Comparison of ENCODE assay signal across 17 mouse cellular contexts in the genomic region with DNA sequence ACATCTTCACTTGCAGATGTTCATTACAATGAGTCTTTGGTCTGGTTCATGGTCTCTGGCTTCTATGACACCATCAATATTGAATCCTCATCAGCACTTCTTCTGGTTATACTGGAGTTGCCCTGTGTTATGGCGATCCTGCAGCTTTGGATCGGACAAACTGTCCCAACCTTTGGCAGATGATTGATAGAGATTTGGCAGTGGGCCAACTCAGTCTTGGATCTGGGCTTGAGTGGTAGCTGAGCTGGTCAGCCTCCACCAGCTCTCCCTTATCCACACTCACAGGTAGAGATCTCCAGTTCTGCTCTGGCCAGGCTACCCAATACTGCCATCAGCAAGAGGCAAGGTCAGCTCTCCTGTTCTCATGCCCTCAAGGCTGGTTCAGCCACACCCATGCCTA.
DNase-seq lines count a peak whose midpoint lies in the region; ATAC-seq lines count a peak whose summit lies in the region.
"Had no signal": no experiment of that assay in that cellular context is flagged by ENCODE, and none has a peak within 500 bp of the region (broad histone marks: within the 10 kb centered on the region; RNA-seq: fewer than 3 reads in every experiment).

No protein-coding gene starts in this region.

- no peak overlapping the region for H3K4me3 ChIP-seq in kidney, embryonic 14.5 days (ENCODE audit: low read length)
- H3K4me3 ChIP-seq in intestine, embryonic 15.5 days (replicated peaks): no peak overlapping the region
- H3K4me3 ChIP-seq: heart, adult 2 months; heart, embryonic 15.5 days; hindbrain, embryonic 12.5 days; limb, embryonic 15.5 days; stomach, embryonic 15.5 days had no signal

- DNase-seq in adrenal gland, postnatal 14 days: peak; percentile 5
- no peak for DNase-seq in adrenal gland, adult 8-10 months
- DNase-seq in kidney, adult 18-20 months: peak; percentile 6
- DNase-seq in NIH3T3 (ENCODE audit: low read depth): peak; percentile 7
- DNase-seq in kidney, postnatal 14 days: peak; percentile 36
- no peak for DNase-seq in right cerebral cortex, postnatal 25 days
- DNase-seq: cerebellum, adult 8-10 months; gastrocnemius, postnatal 14 days; heart, adult 2 months; lung, embryonic 14.5 days; spleen, adult 18-20 months had no signal

- H3K27me3 ChIP-seq in kidney, embryonic 14.5 days (ENCODE audit: control insufficient read depth, insufficient read depth, low read length): no peaks in the 10 kb centered on the region
- no peaks in the 10 kb centered on the region for H3K27me3 ChIP-seq in intestine, embryonic 15.5 days (replicated peaks)
- H3K27me3 ChIP-seq: heart, embryonic 15.5 days; hindbrain, embryonic 12.5 days; limb, embryonic 15.5 days; stomach, embryonic 15.5 days had no signal

- H3K27ac ChIP-seq in kidney, embryonic 14.5 days (ENCODE audit: low read depth, low read length): no peak overlapping the region
- no peak overlapping the region for H3K27ac ChIP-seq in intestine, embryonic 15.5 days
- H3K27ac ChIP-seq: heart, adult 2 months; heart, embryonic 15.5 days; hindbrain, embryonic 12.5 days; limb, embryonic 15.5 days; stomach, embryonic 15.5 days had no signal

- H3K9ac ChIP-seq in kidney, embryonic 14.5 days (ENCODE audit: low read depth, low read length): no peak overlapping the region
- no peak overlapping the region for H3K9ac ChIP-seq in intestine, embryonic 15.5 days
- H3K9ac ChIP-seq: heart, embryonic 15.5 days; hindbrain, embryonic 12.5 days; limb, embryonic 15.5 days; lung, embryonic 14.5 days; stomach, embryonic 15.5 days had no signal

- H3K4me1 ChIP-seq in kidney, embryonic 14.5 days (ENCODE audit: control insufficient read depth, insufficient read depth, low read length): no peaks in the 10 kb centered on the region
- H3K4me1 ChIP-seq in intestine, embryonic 15.5 days (replicated peaks): no peaks in the 10 kb centered on the region
- H3K4me1 ChIP-seq: heart, embryonic 15.5 days; hindbrain, embryonic 12.5 days; limb, embryonic 15.5 days; stomach, embryonic 15.5 days had no signal

- H3K36me3 ChIP-seq in kidney, embryonic 14.5 days (ENCODE audit: control insufficient read depth, insufficient read depth, low read length): no peaks in the 10 kb centered on the region
- no peaks in the 10 kb centered on the region for H3K36me3 ChIP-seq in intestine, embryonic 15.5 days
- H3K36me3 ChIP-seq: heart, embryonic 15.5 days; hindbrain, embryonic 12.5 days; limb, embryonic 15.5 days; stomach, embryonic 15.5 days had no signal

- WGBS in kidney, embryonic 14.5 days: 78% methylated on average over 2 of the region's 2 CpGs
- 76% methylated on average over 2 of the region's 2 CpGs for WGBS in intestine, embryonic 15.5 days

- no peak for ATAC-seq in kidney, embryonic 14.5 days (ENCODE audit: low FRiP score, low TSS enrichment)
- ATAC-seq in intestine, embryonic 15.5 days: no peak

- H3K9me3 ChIP-seq in kidney, embryonic 14.5 days (ENCODE audit: control insufficient read depth, low read length): no peaks in the 10 kb centered on the region
- H3K9me3 ChIP-seq in intestine, embryonic 15.5 days: no peaks in the 10 kb centered on the region
- H3K9me3 ChIP-seq: heart, embryonic 15.5 days; hindbrain, embryonic 12.5 days; limb, embryonic 15.5 days; stomach, embryonic 15.5 days had no signal

- no peak overlapping the region for H3K4me2 ChIP-seq in kidney, embryonic 14.5 days (replicated peaks; ENCODE audit: low read depth, low read length)
- no peak overlapping the region for H3K4me2 ChIP-seq in intestine, embryonic 15.5 days (replicated peaks)
- H3K4me2 ChIP-seq: heart, embryonic 15.5 days; hindbrain, embryonic 12.5 days; limb, embryonic 15.5 days; lung, embryonic 14.5 days; stomach, embryonic 15.5 days had no signal

Comparison
In these comparisons a context has a peak if more than half of its experiments do, and no peak if none do; other contexts are left out.
1. DNase-seq: peak in adrenal gland, postnatal 14 days (single experiment), kidney, adult 18-20 months (single experiment), NIH3T3 (single experiment) and kidney, postnatal 14 days (single experiment); none in adrenal gland, adult 8-10 months (single experiment) and right cerebral cortex, postnatal 25 days (single experiment).